Mouse (Mus musculus) kidney, postnatal 4 days (tissue): Measurements from ENCODE around the gene P2ry2.

Source experiments
- DNase-seq, 2 experiments: peaks; one replicate each; pipeline ENCODE4 v3.0.0; 2021; ENCODE audit warnings: mixed read lengths in 2 of 2

The P2ry2 gene

DNA sequence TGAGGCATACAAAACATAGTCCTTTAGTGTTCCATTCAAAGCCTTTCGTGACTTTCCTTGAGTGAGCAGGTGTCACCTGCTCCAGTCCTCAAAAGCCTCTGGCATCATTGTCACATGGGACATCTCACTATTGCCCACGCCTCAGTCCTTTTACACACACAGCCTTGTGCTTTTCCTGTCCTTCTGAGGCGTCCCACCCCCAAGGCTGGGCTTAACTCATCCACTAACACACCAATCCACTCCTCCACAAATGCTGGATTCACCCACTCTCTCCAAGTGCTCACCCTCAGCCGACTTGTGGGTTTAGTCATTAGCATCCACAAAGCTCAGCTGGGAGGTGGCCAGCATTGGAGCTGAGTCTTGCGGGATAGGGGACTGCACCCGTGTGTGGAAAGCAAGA lies 4.8 kb upstream of the P2ry2 start:
- DNase-seq = no peak

DNA sequence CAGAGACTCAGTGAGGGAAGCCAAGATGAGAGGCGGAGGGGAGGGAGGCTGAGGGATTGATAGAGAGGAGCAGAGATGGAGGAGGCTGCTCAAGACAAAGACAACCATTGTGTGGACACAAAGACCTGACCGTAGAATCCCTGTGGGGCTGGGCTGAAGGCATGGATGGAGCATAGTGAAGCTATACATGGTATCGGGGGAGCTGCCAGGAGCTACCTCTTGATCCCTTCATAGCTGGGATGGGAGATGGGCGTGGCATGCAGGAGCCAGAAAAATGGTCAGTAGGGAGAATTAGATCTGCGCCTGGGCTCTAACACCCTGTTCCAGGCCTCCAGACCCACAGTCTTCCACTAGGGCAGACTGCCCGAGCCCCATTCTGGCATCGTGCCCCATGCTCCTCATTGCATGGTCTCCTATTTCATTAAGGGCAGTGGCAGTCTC lies 4.4 kb upstream of the P2ry2 start:
- DNase-seq = no peak

DNA sequence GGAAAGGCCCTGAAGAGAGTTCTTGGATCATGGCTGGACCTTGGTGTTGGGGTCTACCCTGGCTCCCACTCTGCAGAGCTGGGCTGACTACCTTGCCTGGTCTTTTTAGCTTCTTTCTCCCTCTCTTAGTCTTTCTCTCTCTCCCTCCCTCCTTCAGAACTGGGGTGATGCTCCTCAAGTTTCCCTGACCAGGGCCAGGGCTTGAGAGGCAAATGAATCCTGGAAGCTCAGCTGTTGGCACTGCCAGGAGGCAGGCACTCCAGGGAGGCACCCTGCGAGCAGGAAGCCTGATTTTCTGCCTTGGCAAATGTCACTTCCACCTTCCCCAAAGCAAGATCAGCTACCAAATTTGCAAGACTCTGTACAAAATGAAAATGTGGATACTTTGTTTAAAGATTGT lies 2.3 kb upstream of the P2ry2 start:
- DNase-seq = no peak

DNA sequence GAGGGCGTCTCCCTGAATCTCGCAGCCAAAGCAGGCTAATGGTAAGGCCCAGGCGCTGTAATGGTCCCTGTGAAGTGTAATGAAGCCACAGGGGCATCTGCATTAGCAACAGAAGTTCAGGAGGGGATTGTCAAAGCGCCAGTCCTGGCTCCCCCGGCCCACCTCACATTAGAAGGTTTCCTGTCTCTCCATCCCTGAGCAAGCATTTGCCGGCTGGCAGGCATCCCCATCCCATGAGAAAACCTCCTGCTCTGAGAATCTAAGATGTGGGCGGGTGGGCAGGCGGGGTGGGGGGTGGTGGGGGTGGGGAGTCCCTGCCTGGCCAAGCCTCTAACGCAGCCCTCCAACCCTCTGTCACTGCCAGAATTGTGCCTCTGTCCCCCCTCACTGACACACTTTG lies 1.4 kb upstream of the P2ry2 start:
- no peak for DNase-seq

DNA sequence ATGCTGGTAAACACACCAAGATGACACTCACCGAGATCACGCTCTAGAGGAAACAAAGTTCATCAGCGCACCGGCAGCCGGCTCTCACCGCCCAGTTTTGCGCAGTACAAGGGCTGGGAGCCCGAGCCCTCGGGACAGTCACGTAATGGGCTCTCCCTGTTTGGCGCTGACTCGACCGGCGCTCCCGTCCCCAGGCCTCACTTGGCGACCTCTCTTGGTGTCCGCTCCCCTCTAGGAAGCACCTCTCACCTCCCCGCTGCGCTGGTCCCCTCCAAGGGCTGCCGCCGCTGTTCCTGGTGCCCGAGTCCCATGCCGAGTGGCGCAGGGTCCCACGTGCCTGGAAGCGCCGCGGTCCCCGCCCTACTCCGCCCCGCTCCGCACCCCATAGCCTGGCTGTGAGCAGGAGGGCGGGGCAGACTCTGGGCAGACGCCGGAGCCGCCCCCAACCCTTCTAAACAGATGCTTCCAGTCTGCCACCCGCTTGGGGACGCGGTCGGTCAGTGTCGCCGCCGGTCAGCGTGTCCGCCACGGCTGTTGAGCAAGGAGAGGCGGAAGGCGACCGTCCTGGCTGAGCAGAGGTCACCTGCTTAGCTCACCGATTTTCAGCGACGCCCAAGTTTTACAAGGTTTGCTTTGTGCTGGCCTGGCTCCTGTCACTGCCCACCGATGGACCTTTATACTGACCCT lies 842 bp downstream of the P2ry2 start:
- peak; percentile 79 to 86 for DNase-seq

DNA sequence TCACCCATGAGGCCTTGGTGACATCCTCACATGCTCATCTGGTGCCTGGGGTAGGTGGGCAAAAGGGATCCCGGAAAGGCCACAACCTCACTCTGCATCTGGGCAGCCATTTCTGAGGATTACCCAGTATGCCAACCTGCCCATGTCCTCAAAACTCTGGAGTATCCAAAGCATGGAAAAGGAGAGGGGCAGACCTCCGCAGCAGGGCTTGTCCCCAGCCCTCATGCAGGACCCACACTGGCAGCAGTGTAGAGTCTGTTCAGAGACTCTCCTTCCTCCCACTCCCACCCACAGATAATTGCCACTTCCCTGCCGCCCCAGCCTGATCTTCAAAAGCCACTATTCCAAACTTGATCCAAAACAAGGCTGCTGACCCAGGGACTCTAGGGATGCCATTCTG lies 1.9 kb downstream of the P2ry2 start:
- no peak for DNase-seq

DNA sequence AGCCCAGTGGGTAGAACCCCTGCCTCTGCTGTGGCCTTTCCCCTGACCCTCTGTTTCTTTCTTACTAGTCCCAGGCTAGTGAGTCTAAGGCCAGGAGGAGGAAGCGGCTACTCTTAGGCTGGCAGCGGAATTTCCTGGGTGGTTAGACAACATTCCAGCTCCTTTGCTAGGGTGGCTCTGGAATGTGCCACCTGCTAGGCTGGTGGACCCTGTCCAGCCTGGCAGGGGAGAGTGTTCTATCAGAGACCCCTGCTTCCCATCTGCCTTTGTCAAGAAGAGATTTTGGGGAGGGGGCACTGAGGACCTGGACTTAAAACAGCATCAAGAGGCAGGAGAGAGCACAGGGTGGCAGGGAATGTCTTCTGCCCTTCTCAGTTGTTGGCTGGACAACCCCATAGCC lies 6.5 kb downstream of the P2ry2 start:
- DNase-seq = no peak

DNA sequence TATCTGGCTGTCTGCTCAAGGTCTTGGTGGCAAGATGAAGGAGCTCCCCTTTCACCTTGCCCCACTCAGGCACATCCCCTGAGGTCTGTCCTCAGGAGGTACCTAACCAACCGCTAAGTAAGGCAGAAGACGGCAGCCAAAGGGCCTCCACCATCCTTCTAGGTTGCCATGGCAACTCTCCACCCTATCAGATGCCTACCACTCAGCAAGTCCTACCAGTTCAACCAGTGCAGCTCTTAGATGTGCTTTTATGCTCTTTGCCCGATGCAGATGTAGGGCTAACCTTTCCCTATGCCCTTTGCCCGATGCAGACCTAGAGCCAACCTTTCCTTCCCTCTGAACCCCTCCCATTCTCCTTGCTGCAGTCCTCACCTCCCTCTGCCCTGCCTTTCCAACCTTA lies 7.5 kb downstream of the P2ry2 start:
- DNase-seq = no peak

DNA sequence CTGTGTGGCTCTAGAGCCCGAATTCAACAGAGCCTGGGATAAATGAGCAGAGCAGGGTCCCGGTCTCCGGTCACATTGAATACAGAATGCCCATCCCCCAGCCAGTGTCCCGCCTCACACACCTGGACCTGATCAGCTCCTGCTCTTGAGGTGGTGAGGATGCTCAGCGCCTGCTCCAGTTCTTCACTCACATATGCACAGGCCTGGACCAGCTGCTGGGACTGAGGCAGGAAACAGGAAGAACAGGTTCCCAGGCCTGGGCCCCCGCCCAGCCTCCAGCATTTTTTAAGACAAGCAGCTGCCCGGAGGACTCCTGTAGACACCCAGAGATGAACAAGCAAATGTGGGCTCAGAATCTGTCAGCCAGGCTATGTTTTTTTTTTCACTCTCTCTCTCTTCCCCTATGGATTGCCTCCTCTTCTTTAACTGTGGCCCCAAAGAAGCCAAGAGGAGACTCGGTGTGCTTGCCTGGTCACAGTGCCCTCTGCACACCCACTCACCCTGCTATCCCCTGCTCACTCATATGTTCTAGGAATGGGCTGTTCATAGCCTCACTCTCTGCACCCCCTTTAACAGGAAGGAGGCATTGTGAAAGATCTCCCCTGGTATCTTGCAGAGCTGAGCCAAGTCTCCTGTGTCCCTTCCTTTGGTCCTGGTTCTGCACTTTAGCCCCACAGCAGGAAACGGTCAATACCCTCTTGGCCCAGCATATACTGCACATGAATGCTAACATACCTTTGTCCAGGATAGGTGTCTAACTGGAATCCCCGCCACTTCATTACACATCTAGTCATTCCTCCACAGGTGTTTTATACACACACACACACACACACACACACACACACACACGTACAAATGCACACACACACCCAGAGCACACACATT lies 9.0 kb downstream of the P2ry2 start:
- peak in 1 of 2 experiments; percentile 44 for DNase-seq

DNA sequence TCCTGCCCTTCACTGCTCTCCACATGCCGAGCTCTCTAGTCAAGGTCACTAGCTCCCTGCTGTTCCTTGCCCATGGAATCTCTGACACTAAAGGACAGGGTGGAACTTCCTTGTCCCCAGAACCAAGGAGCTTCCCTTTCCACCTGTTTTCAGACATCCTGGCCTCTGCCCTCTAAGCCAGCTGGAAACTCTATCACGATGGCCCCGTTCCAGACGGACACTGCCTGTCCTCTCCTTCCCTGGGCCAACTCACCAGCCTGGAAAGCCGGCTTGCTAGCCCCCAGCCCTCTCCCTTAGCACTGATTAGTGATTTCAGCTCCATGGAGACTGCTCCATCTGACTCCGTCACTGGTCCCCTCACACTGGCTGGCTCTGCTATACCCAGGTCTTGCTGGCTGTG lies 10.4 kb downstream of the P2ry2 start:
- DNase-seq = no peak

DNA sequence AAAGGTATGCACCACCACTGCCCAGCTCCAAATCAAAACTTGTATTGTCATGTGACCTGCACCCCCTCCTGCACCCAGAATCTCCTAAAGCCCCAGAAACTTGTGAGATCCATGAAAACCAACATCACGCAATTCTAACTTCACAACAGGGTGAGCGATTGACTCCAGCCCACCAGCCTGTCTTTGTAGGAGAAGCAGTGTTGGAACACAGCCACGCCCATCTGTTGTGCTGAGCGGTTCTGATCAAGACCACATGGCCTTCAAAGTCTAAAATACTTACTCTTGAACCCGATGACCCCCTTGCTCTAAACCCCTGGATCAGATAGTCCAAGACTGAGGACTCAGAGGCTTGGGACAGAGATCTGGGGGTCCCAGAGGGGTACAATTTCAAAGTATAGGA lies 13.0 kb downstream of the P2ry2 start:
- peak in 1 of 2 experiments; percentile 58 for DNase-seq

DNA sequence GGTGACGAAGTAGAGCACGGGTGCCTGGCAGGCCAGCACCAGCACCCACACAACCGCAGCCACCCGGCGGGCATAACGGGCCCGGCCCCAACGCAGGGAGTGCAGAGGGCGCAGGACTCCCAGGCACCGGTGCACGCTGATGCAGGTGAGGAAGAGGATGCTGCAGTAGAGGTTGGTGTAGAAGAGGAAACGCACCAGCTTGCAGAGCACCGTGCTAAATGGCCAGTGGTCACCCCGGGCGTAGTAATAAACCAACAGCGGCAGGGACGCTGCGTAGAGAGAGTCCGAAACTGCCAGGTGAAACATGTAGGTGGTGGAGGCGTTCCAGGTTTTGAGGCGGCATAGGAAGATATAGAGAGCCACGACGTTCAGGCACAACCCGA lies 14.1 kb downstream of the P2ry2 start:
- no peak for DNase-seq

DNA sequence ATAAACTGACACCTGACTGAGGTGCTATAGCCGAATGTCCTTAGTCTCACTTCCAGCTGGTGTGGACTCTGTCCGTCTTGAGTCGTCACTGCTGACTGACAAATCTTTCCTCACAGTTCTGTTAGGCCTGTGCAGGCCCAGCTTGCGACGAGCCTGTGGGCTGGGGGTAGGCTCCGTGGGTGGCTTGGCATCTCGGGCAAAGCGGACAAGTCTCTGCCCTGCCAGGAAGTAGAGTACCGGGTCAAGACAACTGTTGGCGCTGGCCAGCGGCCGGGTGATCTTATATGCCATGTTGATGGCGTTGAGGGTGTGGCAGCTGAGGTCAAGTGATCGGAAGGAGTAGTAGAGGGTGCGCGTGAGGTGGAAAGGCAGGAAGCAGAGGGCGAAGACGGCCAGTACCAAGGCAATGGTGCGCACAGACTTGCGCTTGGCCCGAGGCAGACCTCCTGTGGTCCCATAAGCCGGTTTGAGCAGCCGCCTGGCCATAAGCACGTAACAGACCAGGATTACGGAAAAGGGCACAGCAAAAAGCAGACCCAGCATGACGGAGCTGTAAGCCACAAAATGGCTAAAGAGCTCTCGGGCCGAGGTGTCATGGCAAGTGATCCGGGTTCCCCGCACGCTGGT lies 14.6 kb downstream of the P2ry2 start:
- no peak for DNase-seq

DNA sequence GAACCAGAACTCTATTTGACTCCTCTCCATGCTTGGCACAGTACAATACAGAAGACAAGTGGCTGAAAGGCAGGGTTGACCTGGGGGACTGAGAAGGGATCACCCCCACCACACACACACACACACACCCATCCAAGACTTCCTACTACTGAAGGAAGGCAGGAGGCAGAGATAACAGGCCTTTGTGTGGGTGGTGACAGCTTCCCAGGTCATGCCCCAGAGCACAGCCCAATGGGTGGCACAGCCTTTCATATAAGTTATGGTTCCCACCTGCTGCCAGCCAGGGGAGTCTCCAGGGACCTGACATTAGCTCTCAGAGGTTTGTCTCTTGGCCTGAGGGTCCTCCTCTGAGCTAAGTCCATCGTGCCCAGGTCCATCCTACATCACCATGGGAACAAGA lies 15.5 kb downstream of the P2ry2 start:
- no peak for DNase-seq

DNA sequence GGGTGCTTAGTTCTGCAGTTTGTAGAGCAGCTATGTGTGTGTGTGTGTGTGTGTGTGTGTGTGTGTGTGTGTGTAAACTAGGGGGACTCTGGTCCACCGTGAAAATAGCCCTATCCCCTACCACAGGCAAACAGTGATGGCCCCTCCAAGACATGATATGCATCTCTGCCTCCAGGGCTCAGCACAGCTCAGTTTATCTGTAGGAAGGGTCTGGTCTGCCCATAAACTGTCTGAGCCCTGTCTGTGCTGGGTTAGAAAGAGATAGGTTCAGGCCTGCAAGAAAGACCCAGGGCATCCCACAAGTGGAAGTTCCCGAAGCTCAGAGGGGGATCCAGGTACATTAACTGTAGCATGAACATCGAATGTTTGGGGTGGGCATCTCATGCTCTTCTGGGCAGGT lies 16.7 kb downstream of the P2ry2 start:
- no peak for DNase-seq

DNA sequence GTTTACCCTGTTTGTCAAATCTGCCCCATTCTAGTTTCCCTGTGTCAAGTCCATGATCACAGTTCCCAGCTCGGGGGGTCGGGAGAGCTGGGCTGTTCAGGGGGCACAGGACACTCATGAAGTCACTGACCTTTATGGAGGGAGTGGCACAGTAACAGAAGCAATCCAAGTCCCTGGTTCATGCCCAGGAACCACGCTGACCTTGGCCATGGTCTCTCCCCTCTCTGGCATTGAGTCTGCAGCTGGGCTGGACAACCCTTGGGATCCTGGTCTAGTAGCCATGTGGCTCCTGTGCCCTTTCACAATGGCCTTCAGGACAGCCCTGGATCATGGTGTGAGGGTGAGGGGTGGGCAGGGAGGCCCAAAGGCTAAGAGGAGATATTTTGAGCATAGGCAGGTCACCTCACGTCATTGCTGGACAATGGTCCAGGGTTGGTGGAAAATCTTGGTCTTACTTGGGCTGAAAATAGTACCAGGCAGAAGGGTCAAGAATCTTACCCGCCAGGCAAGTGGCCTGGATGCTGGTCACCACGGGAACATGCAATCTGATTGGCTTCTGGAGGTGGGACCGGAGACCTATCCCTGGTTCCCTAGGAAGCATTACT lies 17.3 kb downstream of the P2ry2 start:
- no peak for DNase-seq

DNA sequence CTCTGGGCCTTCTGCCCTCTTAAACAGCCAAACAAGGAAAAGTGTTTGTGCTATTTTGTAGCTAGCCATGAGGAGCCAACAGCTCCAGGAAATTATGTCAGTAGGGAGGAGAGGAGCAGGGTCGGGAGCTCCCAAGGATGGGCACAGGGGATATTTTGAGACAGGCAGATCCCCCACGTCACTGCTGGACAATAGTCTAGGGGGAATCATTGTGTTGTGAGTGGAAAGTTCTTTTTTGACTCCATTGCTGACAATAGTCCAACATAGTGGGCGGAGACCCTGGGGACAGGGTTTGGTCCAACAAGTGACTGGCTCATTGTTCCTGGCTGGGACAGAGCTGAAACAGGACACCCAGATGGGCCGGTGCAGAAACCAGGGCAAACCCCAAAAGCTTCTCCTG lies 19.5 kb downstream of the P2ry2 start:
- DNase-seq = peak in 1 of 2 experiments; percentile 34

DNA sequence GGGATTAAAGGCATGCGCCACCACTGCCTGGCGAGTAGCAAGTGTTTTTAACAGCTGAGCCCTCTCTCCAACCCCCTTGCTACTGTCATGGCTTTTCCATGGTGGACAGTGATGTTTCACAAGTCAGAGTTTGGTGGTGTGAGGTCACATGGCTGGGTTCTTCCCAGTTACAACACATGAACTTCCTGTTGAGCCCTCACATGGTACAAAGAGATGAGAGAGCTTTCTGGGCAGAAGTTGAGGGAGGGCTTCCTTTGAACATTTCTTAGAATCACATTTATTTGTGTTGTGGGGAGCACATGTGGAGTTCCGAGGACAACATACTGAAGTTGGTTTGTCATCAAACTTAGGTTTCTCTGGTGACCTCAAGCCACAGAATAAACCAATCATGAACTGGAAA lies 20.7 kb downstream of the P2ry2 start:
- DNase-seq = no peak

DNA sequence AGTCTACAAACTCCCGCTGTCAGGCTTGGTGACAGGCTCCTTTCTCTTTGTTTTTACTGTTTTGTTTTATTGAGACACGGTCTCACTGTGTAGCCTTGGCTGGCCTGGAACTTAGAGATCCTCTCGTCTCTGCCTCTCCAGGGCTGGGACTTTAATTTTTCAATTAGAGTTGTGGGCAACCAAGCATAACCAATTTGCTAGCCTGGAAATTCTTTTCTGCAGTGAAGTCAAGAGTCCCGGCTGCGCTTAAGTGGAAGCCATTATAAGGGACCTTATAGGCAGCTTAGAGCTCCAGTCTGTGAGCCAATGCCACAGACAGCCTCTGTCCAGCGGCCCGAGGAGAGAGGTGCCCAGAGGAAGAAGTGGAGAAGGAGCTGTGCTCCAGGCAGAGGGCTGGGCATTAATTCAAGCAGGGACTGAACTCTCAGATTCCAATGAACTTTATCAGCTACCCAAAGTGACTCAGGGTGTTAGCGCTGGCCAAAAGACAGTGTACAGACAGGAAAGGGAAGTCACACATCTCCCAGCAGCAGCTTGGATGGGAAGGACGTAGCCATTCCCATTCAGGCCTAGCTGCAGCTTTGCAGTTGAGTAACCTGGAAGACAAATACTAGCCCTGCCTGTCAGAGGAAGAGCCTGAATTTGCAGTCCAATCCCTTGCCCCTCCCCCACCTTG lies 21.9 kb downstream of the P2ry2 start:
- DNase-seq = peak; percentile 37 to 54

DNA sequence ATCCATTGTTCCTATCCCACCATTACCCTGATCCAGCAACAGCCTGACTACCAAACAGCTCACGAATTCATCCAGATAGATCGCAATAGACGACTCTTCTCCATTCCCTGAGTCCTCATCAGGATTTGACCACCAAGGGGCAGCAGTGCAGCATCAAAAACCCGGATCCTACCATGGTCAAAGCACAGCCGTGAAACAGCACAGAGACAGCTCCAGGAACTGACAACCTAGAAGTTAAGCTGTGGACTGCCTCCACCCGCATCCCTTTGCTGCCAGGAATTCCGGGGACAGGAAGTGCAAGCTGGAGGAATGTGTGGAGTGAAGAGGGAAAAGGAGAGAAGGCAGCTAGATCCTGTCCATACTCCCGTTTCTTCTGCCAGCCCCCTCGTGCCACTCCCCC lies 24.6 kb downstream of the P2ry2 start:
- DNase-seq = peak; percentile 85 to 89

DNA sequence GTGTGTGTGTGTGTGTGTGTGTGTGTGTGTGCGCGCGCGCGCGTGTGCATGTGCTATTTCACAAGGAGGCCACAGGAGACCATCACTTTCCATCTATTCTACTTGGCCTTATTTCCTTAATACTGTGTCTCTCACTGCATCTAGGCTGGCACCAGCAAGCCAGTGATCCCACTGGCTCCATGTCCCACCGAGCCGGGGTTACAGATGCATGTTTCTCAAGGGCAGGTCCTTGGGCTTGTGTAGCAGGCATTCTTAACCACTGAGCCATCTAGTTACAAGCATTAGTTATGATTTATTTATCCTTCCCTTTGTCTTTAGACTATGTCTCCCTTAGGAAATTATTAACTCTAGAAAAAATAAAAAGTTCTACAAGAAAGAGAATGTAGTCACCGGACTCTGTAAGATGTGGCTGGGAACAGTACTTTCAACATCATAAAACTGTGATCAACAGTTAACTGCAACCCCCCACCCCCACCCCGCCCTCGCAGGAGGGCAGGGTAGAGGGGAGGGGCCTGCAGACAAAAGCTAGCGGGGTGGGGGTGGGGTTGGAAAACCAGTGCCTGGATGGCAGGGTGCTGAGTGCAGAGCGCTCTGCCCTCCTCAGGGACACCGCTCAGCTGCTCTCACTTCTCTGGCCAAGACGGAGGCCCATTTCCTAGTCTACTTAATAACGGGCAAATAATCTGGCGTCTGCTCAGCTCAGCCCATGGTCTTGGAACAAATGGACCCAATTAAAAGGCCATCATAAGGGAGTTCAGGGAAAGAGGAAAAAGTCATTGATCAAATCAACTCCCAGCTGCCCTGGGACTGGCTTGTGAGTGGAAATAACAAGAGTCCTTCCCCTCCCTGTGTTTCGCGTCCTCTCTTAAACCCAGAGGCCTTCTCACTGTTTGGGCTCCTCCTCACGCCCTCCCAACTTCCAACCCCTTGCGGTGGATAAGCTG lies 27.9 kb downstream of the P2ry2 start:
- peak; percentile 38 to 69 for DNase-seq

DNA sequence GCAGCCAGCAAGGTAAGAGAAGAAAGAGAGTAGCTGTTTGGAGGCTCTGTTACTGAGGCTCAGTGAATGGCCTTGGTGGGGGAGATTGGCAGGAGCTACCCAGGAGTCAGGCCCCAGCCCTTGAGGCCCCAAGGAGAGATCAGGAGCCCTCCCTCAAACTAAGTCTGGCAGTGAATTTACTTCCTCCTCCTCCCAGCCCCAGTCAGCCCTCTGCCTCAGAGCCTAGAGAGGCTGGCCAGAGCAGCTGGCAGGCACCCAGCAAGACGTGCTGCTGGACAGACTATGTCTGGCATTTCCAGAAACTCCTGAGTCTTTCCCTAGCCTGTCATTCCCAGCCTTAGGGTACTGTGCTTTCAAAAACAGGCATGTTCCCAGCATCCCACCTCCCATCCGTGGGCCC lies 33.5 kb downstream of the P2ry2 start:
- peak; percentile 81 to 85 for DNase-seq
